Mouse (Mus musculus) spleen, adult 2 months (tissue): ENCODE data around the gene Mymx.

Experiments
- CTCF ChIP-seq: fragments of 200-500 bp; IDR thresholded peaks from 2 replicates; pipeline ENCODE4 v1.5.1; 2011; ENCODE audit warnings: mild to moderate bottlenecking, inconsistent platforms; ENCODE audit not compliant: insufficient read depth, insufficient read length, insufficient replicate concordance; ENCODE audit errors: extremely low read depth
- POLR2A ChIP-seq: fragments of 200-500 bp; IDR thresholded peaks from 2 replicates; pipeline ENCODE4 v1.6.1; 2011; ENCODE audit warnings: low read depth, low read length, inconsistent platforms

GRCm38 (mm10) chr17:45629861-45630694 is 28.2 kb upstream of the Mymx start:
- TF ChIP-seq CTCF (peak; percentile 20; the same call in 1 of the 2 replicates), POLR2A (no peak)
